ENCODE assay signal across 8 mouse cellular contexts in genomic region chr6:86524879-86525645, GRCm38 (mm10). TPM values are rescaled to one million over a fixed set of nuclear protein-coding genes. Genes with fewer than 3 reads are reported as not detected.
DNase-seq lines count a peak whose midpoint lies in the region; ATAC-seq and TF ChIP-seq lines count a peak whose summit lies in the region.

No protein-coding gene starts in this region.

- H3K4me3 ChIP-seq in embryonic facial prominence, embryonic 15.5 days (replicated peaks), result peak overlapping the region; percentile 86
- peak overlapping the region; percentile 98 for H3K4me3 ChIP-seq in heart, embryonic 12.5 days
- peak overlapping the region; percentile 99 for H3K4me3 ChIP-seq in neural tube, embryonic 14.5 days (ENCODE audit: low read depth, low read length)
- H3K4me3 ChIP-seq in thymus, adult 2 months (ENCODE audit: control insufficient read depth, insufficient read depth, low read length), result peak overlapping the region; percentile 99

- 0 out of 2 replicates have a peak, but pooled peaks have one; percentile 28 for TF ChIP-seq POLR2A in thymus, adult 2 months (IDR thresholded peaks at IDR 0.05; ENCODE audit: control insufficient read depth, extremely low read depth, insufficient read depth, low read length, poor library complexity)

- peak overlapping the region; percentile 64 for H3K4me2 ChIP-seq in embryonic facial prominence, embryonic 15.5 days (replicated peaks)
- peak overlapping the region; percentile 83 for H3K4me2 ChIP-seq in heart, embryonic 12.5 days
- peak overlapping the region; percentile 89 for H3K4me2 ChIP-seq in neural tube, embryonic 14.5 days (ENCODE audit: low read depth, low read length)

- peaks cover 19% of the 10 kb centered on the region for H3K4me1 ChIP-seq in embryonic facial prominence, embryonic 15.5 days
- H3K4me1 ChIP-seq in heart, embryonic 12.5 days (replicated peaks), result peaks cover 13% of the 10 kb centered on the region
- peaks cover 18% of the 10 kb centered on the region; the same call in 1 of the 2 replicates for H3K4me1 ChIP-seq in neural tube, embryonic 14.5 days (ENCODE audit: control insufficient read depth, insufficient read depth, low read length)
- H3K4me1 ChIP-seq in thymus, adult 2 months (replicated peaks; ENCODE audit: control insufficient read depth, insufficient read depth, low read length), result peaks cover 14% of the 10 kb centered on the region

- H3K36me3 ChIP-seq in embryonic facial prominence, embryonic 15.5 days, result peaks cover 14% of the 10 kb centered on the region; the same call in 1 of the 2 replicates
- peaks cover 19% of the 10 kb centered on the region for H3K36me3 ChIP-seq in heart, embryonic 12.5 days
- H3K36me3 ChIP-seq in neural tube, embryonic 14.5 days (ENCODE audit: control insufficient read depth, insufficient read depth, low read length), result no peaks in the 10 kb centered on the region
- no peaks in the 10 kb centered on the region for H3K36me3 ChIP-seq in thymus, adult 2 months (ENCODE audit: control insufficient read depth, insufficient read depth, low read length)

- TF ChIP-seq CTCF in thymus, adult 2 months (IDR thresholded peaks at IDR 0.05; ENCODE audit: borderline replicate concordance, control insufficient read depth, extremely low read depth, insufficient read depth, low read length, poor library complexity), result 0 out of 2 replicates have a peak, but pooled peaks have one; percentile 13

- ATAC-seq in embryonic facial prominence, embryonic 15.5 days (ENCODE audit: insufficient number of reproducible peaks, low FRiP score, low TSS enrichment, low read depth), result no peak
- ATAC-seq in heart, embryonic 12.5 days (ENCODE audit: insufficient number of reproducible peaks, low FRiP score), result peak; percentile 61
- ATAC-seq in neural tube, embryonic 14.5 days (ENCODE audit: low read depth), result peak; percentile 15; the same call in 1 of the 2 replicates

- H3K27me3 ChIP-seq in embryonic facial prominence, embryonic 15.5 days, result no peaks in the 10 kb centered on the region
- H3K27me3 ChIP-seq in heart, embryonic 12.5 days (replicated peaks), result no peaks in the 10 kb centered on the region
- H3K27me3 ChIP-seq in neural tube, embryonic 14.5 days (ENCODE audit: control insufficient read depth, insufficient read depth, low read length), result no peaks in the 10 kb centered on the region; the same call in 1 of the 2 replicates
- no peaks in the 10 kb centered on the region for H3K27me3 ChIP-seq in thymus, adult 2 months (ENCODE audit: control insufficient read depth, insufficient read depth, low read length)

- H3K27ac ChIP-seq in embryonic facial prominence, embryonic 15.5 days (replicated peaks), result peak overlapping the region; percentile 100
- peak overlapping the region; percentile 100 for H3K27ac ChIP-seq in heart, embryonic 12.5 days (ENCODE audit: poor library complexity, severe bottlenecking)
- peak overlapping the region; percentile 100 for H3K27ac ChIP-seq in neural tube, embryonic 14.5 days (ENCODE audit: low read depth, low read length)
- peak overlapping the region; percentile 80 for H3K27ac ChIP-seq in thymus, adult 2 months (ENCODE audit: control insufficient read depth, insufficient read depth, low read length)

- under 1% methylated on average over 51 of the region's 51 CpGs for WGBS in embryonic facial prominence, embryonic 15.5 days
- WGBS in heart, embryonic 12.5 days, result under 1% methylated on average over 51 of the region's 51 CpGs
- under 1% methylated on average over 51 of the region's 51 CpGs for WGBS in neural tube, embryonic 14.5 days
- under 1% methylated on average over 51 of the region's 51 CpGs for WGBS in thymus, adult 2 months

- DNase-seq in urinary bladder, adult 18-20 months (ENCODE audit: low spot score in 2 of 2), result peak; percentile 16 to 59
- DNase-seq in urinary bladder, adult 2 months (ENCODE audit: low spot score), result no peak
- peak; percentile 45 to 69 for DNase-seq in kidney, postnatal 25 days
- DNase-seq in lung, adult 18-20 months, result peak; percentile 12 to 30
- peak; percentile 47 for DNase-seq in thymus, adult 2 months

- H3K9me3 ChIP-seq in embryonic facial prominence, embryonic 15.5 days (replicated peaks), result no peaks in the 10 kb centered on the region
- H3K9me3 ChIP-seq in heart, embryonic 12.5 days (replicated peaks), result no peaks in the 10 kb centered on the region
- H3K9me3 ChIP-seq in neural tube, embryonic 14.5 days (ENCODE audit: control insufficient read depth, low read length), result no peaks in the 10 kb centered on the region

- peak overlapping the region; percentile 95 for H3K9ac ChIP-seq in embryonic facial prominence, embryonic 15.5 days
- peak overlapping the region; percentile 95 for H3K9ac ChIP-seq in heart, embryonic 12.5 days
- H3K9ac ChIP-seq in neural tube, embryonic 14.5 days (replicated peaks; ENCODE audit: low read depth, low read length), result peak overlapping the region; percentile 99

RNA-seq across cellular contexts. Expression of gene Pcbp1, which starts 1.1 kb away (rescaled TPM):
- 153 and 183 TPM in 2 replicates for polyA plus RNA-seq in urinary bladder, adult 2 months (2012; rRNA removed)
- 497 and 506 TPM in 2 replicates for polyA plus RNA-seq in embryonic facial prominence, embryonic 15.5 days (2015; fragmentation: Nextera tagmentation; extraction: Ambion mirVana)
- 415 and 416 TPM in 2 replicates for polyA plus RNA-seq in heart, embryonic 12.5 days (2016; fragmentation: Nextera tagmentation; extraction: Ambion mirVana)
- polyA plus RNA-seq in neural tube, embryonic 14.5 days (2014; fragmentation: Nextera tagmentation; extraction: Ambion mirVana), result 238 and 312 TPM in 2 replicates
- 291 and 363 TPM in 2 replicates for polyA plus RNA-seq in thymus, adult 2 months (2012; rRNA removed)
